Mouse (Mus musculus): ENCODE data around the gene Vmn2r27. TPM values are rescaled to one million over a fixed set of nuclear protein-coding genes. Genes with fewer than 3 reads are reported as not detected.

The Vmn2r27 gene
- polyA plus RNA-seq (2012; rRNA removed): not detected in 2 replicates

GRCm38 (mm10) chr6:124231756-124232155, at the start of gene Vmn2r27:
TSS of gene Vmn2r27 (minus strand) at chr6:124231856.
- Histone ChIP-seq H3K4me1 (ENCODE audit: control insufficient read depth, insufficient read depth, low read length) (no peaks in the 10 kb centered on the region), H3K27me3 (ENCODE audit: control insufficient read depth, insufficient read depth, low read length) (no peaks in the 10 kb centered on the region), H3K27ac (ENCODE audit: insufficient read depth, low read length) (no peak within 1 kb of the TSS), H3K4me3 (replicated peaks; ENCODE audit: insufficient read depth, low read depth, low read length) (no peak within 1 kb of the TSS)
- TF ChIP-seq CTCF (IDR thresholded peaks at IDR 0.05; ENCODE audit: borderline replicate concordance, insufficient read depth, low read depth, low read length) (no peak), POLR2A (IDR thresholded peaks at IDR 0.05; ENCODE audit: borderline replicate concordance, insufficient read depth, low read length) (no peak)
- 83% methylated on average over 1 of the region's 1 CpGs for WGBS
- DNase-seq: no peak

GRCm38 (mm10) chr6:124278291-124278690, 46.6 kb upstream of the Vmn2r27 start:
- H3K27me3 ChIP-seq (ENCODE audit: control insufficient read depth, insufficient read depth, low read length): no peaks in the 10 kb centered on the region
- no peak for DNase-seq
- no peak overlapping the region for H3K4me3 ChIP-seq (replicated peaks; ENCODE audit: insufficient read depth, low read depth, low read length)
- WGBS: 77% methylated on average over 5 of the region's 5 CpGs
- no peak overlapping the region for H3K27ac ChIP-seq (ENCODE audit: insufficient read depth, low read length)
- TF ChIP-seq CTCF (IDR thresholded peaks at IDR 0.05; ENCODE audit: borderline replicate concordance, insufficient read depth, low read depth, low read length) (no peak), POLR2A (IDR thresholded peaks at IDR 0.05; ENCODE audit: borderline replicate concordance, insufficient read depth, low read length) (no peak)
- H3K4me1 ChIP-seq (ENCODE audit: control insufficient read depth, insufficient read depth, low read length): no peaks in the 10 kb centered on the region

GRCm38 (mm10) chr6:124277641-124278040, 46.0 kb upstream of the Vmn2r27 start:
- Histone ChIP-seq H3K27ac (ENCODE audit: insufficient read depth, low read length) (no peak overlapping the region), H3K4me1 (ENCODE audit: control insufficient read depth, insufficient read depth, low read length) (no peaks in the 10 kb centered on the region), H3K4me3 (replicated peaks; ENCODE audit: insufficient read depth, low read depth, low read length) (no peak overlapping the region), H3K27me3 (ENCODE audit: control insufficient read depth, insufficient read depth, low read length) (no peaks in the 10 kb centered on the region)
- 78% methylated on average over 5 of the region's 5 CpGs for WGBS
- no peak for DNase-seq
- TF ChIP-seq CTCF (IDR thresholded peaks at IDR 0.05; ENCODE audit: borderline replicate concordance, insufficient read depth, low read depth, low read length): no peak
- no peak for TF ChIP-seq POLR2A (IDR thresholded peaks at IDR 0.05; ENCODE audit: borderline replicate concordance, insufficient read depth, low read length)

GRCm38 (mm10) chr6:124273231-124273880, 41.7 kb upstream of the Vmn2r27 start:
- no peak for DNase-seq
- H3K4me3 ChIP-seq (replicated peaks; ENCODE audit: insufficient read depth, low read depth, low read length): no peak overlapping the region
- H3K4me1 ChIP-seq (ENCODE audit: control insufficient read depth, insufficient read depth, low read length): no peaks in the 10 kb centered on the region
- no peak overlapping the region for H3K27ac ChIP-seq (ENCODE audit: insufficient read depth, low read length)
- H3K27me3 ChIP-seq (ENCODE audit: control insufficient read depth, insufficient read depth, low read length): no peaks in the 10 kb centered on the region
- TF ChIP-seq CTCF (IDR thresholded peaks at IDR 0.05; ENCODE audit: borderline replicate concordance, insufficient read depth, low read depth, low read length) (no peak), POLR2A (IDR thresholded peaks at IDR 0.05; ENCODE audit: borderline replicate concordance, insufficient read depth, low read length) (no peak)
- WGBS: 81% methylated on average over 5 of the region's 5 CpGs

GRCm38 (mm10) chr6:124262696-124263095, 31.0 kb upstream of the Vmn2r27 start:
- Histone ChIP-seq H3K27me3 (ENCODE audit: control insufficient read depth, insufficient read depth, low read length) (no peaks in the 10 kb centered on the region), H3K4me1 (ENCODE audit: control insufficient read depth, insufficient read depth, low read length) (no peaks in the 10 kb centered on the region), H3K27ac (ENCODE audit: insufficient read depth, low read length) (no peak overlapping the region), H3K4me3 (replicated peaks; ENCODE audit: insufficient read depth, low read depth, low read length) (no peak overlapping the region)
- peak; percentile 79 for TF ChIP-seq CTCF (IDR thresholded peaks at IDR 0.05; ENCODE audit: borderline replicate concordance, insufficient read depth, low read depth, low read length)
- no peak for TF ChIP-seq POLR2A (IDR thresholded peaks at IDR 0.05; ENCODE audit: borderline replicate concordance, insufficient read depth, low read length)
- DNase-seq: peak; percentile 34 to 47
- 3% methylated on average over 3 of the region's 3 CpGs for WGBS

GRCm38 (mm10) chr6:124260198-124260931, 28.7 kb upstream of the Vmn2r27 start:
- Histone ChIP-seq H3K4me1 (ENCODE audit: control insufficient read depth, insufficient read depth, low read length) (no peaks in the 10 kb centered on the region), H3K4me3 (replicated peaks; ENCODE audit: insufficient read depth, low read depth, low read length) (no peak overlapping the region), H3K27me3 (ENCODE audit: control insufficient read depth, insufficient read depth, low read length) (no peaks in the 10 kb centered on the region), H3K27ac (ENCODE audit: insufficient read depth, low read length) (no peak overlapping the region)
- DNase-seq: peak; percentile 32 to 47
- WGBS: 20% methylated on average over 14 of the region's 14 CpGs
- TF ChIP-seq CTCF (IDR thresholded peaks at IDR 0.05; ENCODE audit: borderline replicate concordance, insufficient read depth, low read depth, low read length) (peak; percentile 86), POLR2A (IDR thresholded peaks at IDR 0.05; ENCODE audit: borderline replicate concordance, insufficient read depth, low read length) (no peak)

- Histone ChIP-seq H3K4me1 (ENCODE audit: control insufficient read depth, insufficient read depth, low read length) (no peaks in the 10 kb centered on the region), H3K27ac (ENCODE audit: insufficient read depth, low read length) (no peak overlapping the region), H3K27me3 (ENCODE audit: control insufficient read depth, insufficient read depth, low read length) (no peaks in the 10 kb centered on the region), H3K4me3 (replicated peaks; ENCODE audit: insufficient read depth, low read depth, low read length) (no peak overlapping the region)
- TF ChIP-seq CTCF (IDR thresholded peaks at IDR 0.05; ENCODE audit: borderline replicate concordance, insufficient read depth, low read depth, low read length): no peak
- TF ChIP-seq POLR2A (IDR thresholded peaks at IDR 0.05; ENCODE audit: borderline replicate concordance, insufficient read depth, low read length): no peak
- DNase-seq: no peak
- 58% methylated on average over 6 of the region's 6 CpGs for WGBS
Observed at GRCm38 (mm10) chr6:124255721-124256470, 24.2 kb upstream of the Vmn2r27 start.

Measured in cerebellum, adult 2 months (tissue).